Mouse (Mus musculus) ES-E14 (cell line): Measurements from ENCODE around the gene Tiprl. TPM values are rescaled to one million over a fixed set of nuclear protein-coding genes. Genes with fewer than 3 reads are reported as not detected.

ENCODE experiments used
- DNase-seq: peaks from one replicate; pipeline ENCODE4 v3.0.0-alpha.2; 2013; ENCODE audit warnings: low read depth, low spot score
- H3K27ac ChIP-seq: 2 replicates; pipeline ENCODE4 v1.5.1; 2012; ENCODE audit warnings: low read depth, mild to moderate bottlenecking, low read length, moderate library complexity, mixed read lengths; ENCODE audit not compliant: poor library complexity, insufficient read depth, severe bottlenecking
- H3K36me3 ChIP-seq: 2 replicates; pipeline ENCODE4 v1.6.1; 2012; ENCODE audit warnings: mild to moderate bottlenecking, low read length, moderate library complexity, mixed read lengths; ENCODE audit not compliant: control insufficient read depth, poor library complexity, insufficient read depth, severe bottlenecking
- H3K4me1 ChIP-seq, 2 experiments: fragments of 150-350 bp in 1 of 2; sonication (generic) in 1 of 2; 2 replicates each; pipeline ENCODE4 v1.6.1; 2012; ENCODE audit warnings: low read length in 2 of 2, mild to moderate bottlenecking in 1 of 2, mixed read lengths in 1 of 2; ENCODE audit not compliant: control insufficient read depth in 2 of 2, insufficient read depth in 2 of 2, poor library complexity in 1 of 2
- H3K4me3 ChIP-seq, 2 experiments: fragments of 150-350 bp in 1 of 2; sonication (generic) in 1 of 2; 2 replicates each; pipeline ENCODE4 v1.5.1; 2012; ENCODE audit warnings: low read length in 2 of 2, low read depth in 1 of 2, mild to moderate bottlenecking in 1 of 2, mixed read lengths in 1 of 2; ENCODE audit not compliant: insufficient read depth in 1 of 2, poor library complexity in 1 of 2, severe bottlenecking in 1 of 2
- H3K9ac ChIP-seq: 2 replicates; pipeline ENCODE4 v1.6.1; 2012; ENCODE audit warnings: low read depth, mild to moderate bottlenecking, low read length, mixed read lengths; ENCODE audit not compliant: poor library complexity, insufficient read depth, severe bottlenecking
- H3K9me3 ChIP-seq: fragments of 150-350 bp; sonication (generic); 2 replicates; pipeline ENCODE4 v1.6.1; 2012; ENCODE audit warnings: low read depth, mild to moderate bottlenecking, low read length; ENCODE audit not compliant: control insufficient read depth, insufficient read depth
- CHD2 ChIP-seq: IDR thresholded peaks from 2 replicates; pipeline ENCODE4 v1.6.1; 2014; ENCODE audit warnings: mild to moderate bottlenecking, low read depth, low read length, inconsistent platforms
- HCFC1 ChIP-seq: IDR thresholded peaks from 2 replicates; pipeline ENCODE4 v1.6.1; 2012; ENCODE audit warnings: low read length, inconsistent platforms, borderline replicate concordance; ENCODE audit not compliant: insufficient read depth
- MAFK ChIP-seq: IDR thresholded peaks from 2 replicates; pipeline ENCODE4 v1.6.1; 2014; ENCODE audit warnings: mild to moderate bottlenecking, low read depth, low read length, inconsistent platforms; ENCODE audit not compliant: insufficient read depth
- ZC3H11A ChIP-seq: IDR thresholded peaks from 2 replicates; pipeline ENCODE4 v1.6.1; 2012; ENCODE audit warnings: low read depth, mild to moderate bottlenecking, inconsistent platforms, low read length, borderline replicate concordance
- ZNF384 ChIP-seq: IDR thresholded peaks from 2 replicates; pipeline ENCODE4 v1.6.1; 2012; ENCODE audit warnings: low read depth, low read length, inconsistent platforms
- in situ Hi-C, 2 experiments: fragments of 600-800 bp; cut with MboI; formaldehyde crosslinking; loops; one replicate each; pipeline ENCODE4 v1.15.1; 2025; ENCODE audit warnings: low sequenced_read_pairs in 2 of 2, inconsistent platforms in 1 of 2; ENCODE audit not compliant: unreplicated experiment in 2 of 2
- total RNA-seq: library from RNA; depleted of rRNA; stranded (reverse); fragments of 300-350 nt; gene quantifications from 2 replicates; pipeline ENCODE4 v1.2.3, GENCODE M21; 2012

Gene Tiprl
- total RNA-seq, 1 experiment = 40.2 TPM

DNA sequence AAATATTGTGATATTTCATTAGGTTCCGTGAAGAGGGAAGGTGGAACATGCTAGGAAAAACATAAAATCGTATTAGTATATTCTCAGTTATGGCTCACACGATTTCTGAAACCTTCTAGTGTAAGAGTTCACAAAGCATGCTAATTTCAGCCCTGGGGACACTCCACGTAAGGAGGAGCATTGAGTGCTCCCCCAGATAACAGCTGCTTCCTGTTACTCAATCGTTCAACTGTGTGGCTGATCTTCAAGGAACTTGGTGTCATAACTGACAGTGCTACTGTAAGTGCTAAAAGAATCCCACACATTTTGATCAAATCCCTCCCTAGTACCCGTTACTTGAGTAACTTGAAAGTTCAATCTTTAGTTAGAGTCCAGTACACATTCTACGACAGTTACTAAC lies 21.0 kb downstream of the Tiprl start:
- H3K4me1 ChIP-seq = no peaks in the 10 kb centered on the region
- TF ChIP-seq CHD2 = no peak
- H3K27ac ChIP-seq = no peak overlapping the region
- H3K36me3 ChIP-seq = peaks cover 7% of the 10 kb centered on the region
- no peak overlapping the region for H3K9ac ChIP-seq
- H3K9me3 ChIP-seq = no peaks in the 10 kb centered on the region
- in situ Hi-C loops = no loop called here
- no peak for DNase-seq
- H3K4me3 ChIP-seq = no peak overlapping the region

DNA sequence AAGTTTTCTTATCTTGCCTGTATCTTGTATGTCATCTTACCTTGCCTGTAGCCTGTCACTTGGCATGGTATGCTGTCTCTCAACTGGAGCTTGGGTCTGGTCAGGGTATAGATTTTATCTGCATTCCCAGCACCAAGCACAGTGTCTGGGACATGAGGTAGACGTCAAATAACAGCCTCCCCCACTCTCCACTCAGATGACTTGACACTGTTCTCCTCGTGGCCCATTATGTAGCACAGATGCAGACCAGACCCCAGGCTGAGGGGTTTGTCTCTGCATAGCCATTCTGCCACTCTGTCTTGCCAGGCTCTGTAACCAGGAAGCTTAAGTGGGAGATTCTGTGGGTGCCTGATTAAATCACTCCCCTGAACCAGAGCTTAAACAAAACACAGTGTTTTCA lies 31.2 kb downstream of the Tiprl start:
- H3K36me3 ChIP-seq = no peaks in the 10 kb centered on the region
- DNase-seq = no peak
- no peak overlapping the region for H3K4me3 ChIP-seq
- TF ChIP-seq CHD2 (no peak), ZNF384 (no peak), MAFK (no peak), HCFC1 (no peak), ZC3H11A (no peak)
- H3K9ac ChIP-seq = no peak overlapping the region
- in situ Hi-C loops = no loop called here
- no peak overlapping the region for H3K27ac ChIP-seq
- H3K4me1 ChIP-seq = no peaks in the 10 kb centered on the region
- no peaks in the 10 kb centered on the region for H3K9me3 ChIP-seq

DNA sequence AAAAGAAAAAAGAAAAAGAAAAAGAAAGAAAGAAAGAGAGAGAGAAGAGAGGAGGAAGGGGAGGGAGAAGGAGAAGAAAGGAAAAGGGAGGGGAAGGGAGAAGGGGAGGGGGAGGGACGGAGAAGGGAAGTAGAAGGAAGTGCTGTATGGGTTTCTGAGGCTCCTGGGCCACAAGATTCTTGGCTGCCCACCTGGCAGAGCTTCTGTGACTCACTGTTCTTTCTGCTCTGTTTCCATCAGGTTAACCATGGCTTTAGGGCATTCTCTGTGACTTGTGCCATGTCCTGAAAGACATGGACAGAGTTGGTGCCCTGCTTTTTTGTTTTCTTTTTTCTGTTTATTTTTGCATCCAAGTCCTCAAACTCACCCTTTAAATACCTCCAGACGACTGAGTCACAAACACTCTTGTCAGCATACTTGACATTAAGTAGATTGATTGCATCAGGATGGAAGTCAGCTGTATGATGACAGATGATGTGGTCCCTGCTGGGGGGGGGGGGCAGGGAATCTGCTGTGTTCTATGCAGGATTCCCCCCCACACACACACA lies 33.2 kb downstream of the Tiprl start:
- no peak overlapping the region for H3K27ac ChIP-seq
- no peak overlapping the region for H3K9ac ChIP-seq
- TF ChIP-seq MAFK (no peak), HCFC1 (no peak), ZNF384 (no peak), CHD2 (no peak), ZC3H11A (no peak)
- H3K4me1 ChIP-seq = peaks cover 0 to 2% of the 10 kb centered on the region in 2 experiments; a peak in 1 of 4 replicates
- no peaks in the 10 kb centered on the region for H3K9me3 ChIP-seq
- in situ Hi-C loops = no loop called here
- H3K4me3 ChIP-seq = no peak overlapping the region
- no peak for DNase-seq
- no peaks in the 10 kb centered on the region for H3K36me3 ChIP-seq

DNA sequence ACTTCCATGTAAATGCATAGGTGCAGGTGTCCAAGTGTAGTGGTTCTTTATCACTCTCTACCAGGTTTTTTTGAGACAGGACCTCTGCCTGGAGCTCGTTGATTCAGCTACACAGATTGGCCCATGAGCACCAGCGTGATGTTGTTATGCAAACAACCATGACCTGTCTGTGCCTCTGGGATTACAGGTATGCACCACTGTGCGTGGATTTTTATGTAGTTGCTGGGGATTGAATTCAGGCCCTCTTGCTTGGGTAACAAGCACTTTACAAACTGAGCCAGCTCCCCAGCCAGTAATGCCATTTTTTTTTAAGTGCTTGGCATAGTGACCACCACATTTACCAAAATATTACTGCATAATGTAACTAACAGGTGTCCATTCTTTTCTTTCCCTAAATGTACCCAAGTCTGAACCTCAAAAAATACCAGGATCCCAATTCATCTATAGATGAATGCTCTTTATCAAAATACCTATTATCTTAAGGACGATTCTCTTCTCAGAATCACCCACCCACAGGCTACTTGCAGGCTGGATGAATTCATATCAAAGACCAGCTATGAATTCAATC lies 35.3 kb downstream of the Tiprl start:
- TF ChIP-seq MAFK (no peak), HCFC1 (no peak), ZNF384 (no peak)
- Histone ChIP-seq H3K4me3 (no peak overlapping the region), H3K36me3 (no peaks in the 10 kb centered on the region), H3K4me1 (peaks cover 0 to 4% of the 10 kb centered on the region in 2 experiments; a peak in 2 of 4 replicates), H3K9ac (no peak overlapping the region), H3K27ac (no peak overlapping the region), H3K9me3 (no peaks in the 10 kb centered on the region)
- in situ Hi-C loops = no loop called here
- DNase-seq = no peak

DNA sequence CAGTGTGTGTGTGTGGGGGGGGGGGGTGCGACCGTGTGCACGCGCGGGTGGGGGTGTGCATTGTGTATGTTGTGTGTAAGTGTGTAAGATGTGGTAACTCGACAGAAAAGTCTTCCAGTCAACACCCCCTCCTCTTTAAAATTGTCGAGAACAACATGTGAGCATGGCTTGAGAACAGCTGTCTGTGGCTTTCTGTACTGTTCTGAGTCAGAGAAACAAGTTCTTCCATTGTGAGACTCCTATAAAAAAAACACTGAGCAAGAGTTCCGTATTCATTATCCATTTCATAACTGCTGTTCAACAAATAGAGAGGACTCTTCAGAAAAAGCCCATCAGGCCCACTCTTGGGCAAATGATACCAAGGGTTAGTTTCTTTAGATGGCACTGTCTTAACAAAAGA lies 36.0 kb downstream of the Tiprl start:
- TF ChIP-seq MAFK (no peak), CHD2 (no peak), ZNF384 (no peak), ZC3H11A (no peak), HCFC1 (no peak)
- no peak for DNase-seq
- Histone ChIP-seq H3K27ac (no peak overlapping the region), H3K4me1 (peaks cover 0 to 4% of the 10 kb centered on the region in 2 experiments; a peak in 2 of 4 replicates), H3K9me3 (no peaks in the 10 kb centered on the region), H3K9ac (no peak overlapping the region), H3K36me3 (no peaks in the 10 kb centered on the region), H3K4me3 (no peak overlapping the region)
- in situ Hi-C loops = no loop called here
